Mouse (Mus musculus): ENCODE measurements at regions not wholly inside any gene's neighbourhood (a gene's known extent, or its start where the extent isn't known, plus 50 kb on each side); places are given as distances from the start of the nearest gene placed in this dataset.

GRCm38 (mm10) chr13:112173973-112174372 is 114.3 kb upstream of the Ankrd55 start:
- Histone ChIP-seq H3K4me3 (no peak overlapping the region), H3K27ac (no peak overlapping the region)
- no peak for TF ChIP-seq CTCF (IDR thresholded peaks at IDR 0.05)
- DNase-seq (ENCODE audit: extremely low spot score in 1 of 2, low spot score in 2 of 2): no peak
- intact Hi-C loops (cut with DNase I): no loop called here

DNA sequence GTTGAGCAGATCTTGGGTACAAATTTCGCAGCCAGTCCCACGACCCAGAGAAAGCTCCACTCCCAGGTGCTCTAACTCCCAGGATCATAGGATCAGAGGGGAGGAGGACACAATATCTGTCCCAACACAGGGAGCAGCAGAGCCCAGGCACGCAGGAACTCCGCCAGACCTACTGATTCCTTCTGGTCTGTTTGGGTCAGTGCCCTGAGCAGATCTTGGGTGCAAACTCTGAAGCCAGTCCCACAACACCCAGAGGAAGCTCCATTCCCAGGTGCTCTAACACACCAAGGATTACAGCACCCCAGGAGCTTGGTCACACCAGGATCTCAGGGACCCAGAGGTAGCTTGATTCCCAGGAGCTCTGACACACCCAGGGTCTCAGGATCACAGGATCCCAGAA is 110.2 kb upstream of the Ankrd55 start:
- TF ChIP-seq CTCF (IDR thresholded peaks at IDR 0.05): no peak
- H3K27ac ChIP-seq: no peak overlapping the region
- DNase-seq (ENCODE audit: extremely low spot score in 1 of 2, low spot score in 2 of 2): no peak
- no peak overlapping the region for H3K4me3 ChIP-seq
- intact Hi-C loops (cut with DNase I): no loop called here

GRCm38 (mm10) chr13:112183996-112184395 is 104.3 kb upstream of the Ankrd55 start:
- H3K4me3 ChIP-seq: no peak overlapping the region
- intact Hi-C loops (cut with DNase I): no loop called here
- no peak for TF ChIP-seq CTCF (IDR thresholded peaks at IDR 0.05)
- H3K27ac ChIP-seq: no peak overlapping the region
- DNase-seq (ENCODE audit: extremely low spot score in 1 of 2, low spot score in 2 of 2): no peak

DNA sequence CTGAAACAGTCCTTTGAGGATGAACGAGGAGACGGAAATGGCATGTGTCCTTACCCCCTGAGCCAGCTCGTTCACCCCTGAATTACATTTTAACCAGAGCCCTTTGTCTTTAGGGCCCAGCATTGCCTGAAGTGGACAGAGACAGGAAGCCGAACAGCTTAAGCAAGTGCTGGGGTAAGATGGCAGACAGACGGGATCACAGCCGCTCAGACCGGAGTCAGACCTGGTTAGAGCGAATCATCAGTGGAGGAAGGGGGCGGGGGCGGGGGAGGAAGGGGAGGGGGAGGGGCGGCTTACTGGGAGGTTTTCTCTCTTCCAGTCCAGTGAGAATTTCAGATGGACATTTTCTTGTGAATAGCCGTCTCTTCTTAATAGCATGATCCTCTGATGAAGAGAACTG is 103.1 kb upstream of the Ankrd55 start:
- no peak overlapping the region for H3K27ac ChIP-seq
- no peak for DNase-seq (ENCODE audit: extremely low spot score in 1 of 2, low spot score in 2 of 2)
- H3K4me3 ChIP-seq: no peak overlapping the region
- TF ChIP-seq CTCF (IDR thresholded peaks at IDR 0.05): no peak
- intact Hi-C loops (cut with DNase I): loop anchor here (5.0 kb wide), 1 partner anchor 278 kb away; no protein-coding TSS in a partner anchor

- Histone ChIP-seq H3K27ac (no peak overlapping the region), H3K4me3 (no peak overlapping the region)
- TF ChIP-seq CTCF (IDR thresholded peaks at IDR 0.05): no peak
- intact Hi-C loops (cut with DNase I): loop anchor here (5.0 kb wide), 1 partner anchor 280 kb away; no protein-coding TSS in a partner anchor
- peak; percentile 20 to 25 for DNase-seq (ENCODE audit: extremely low spot score in 1 of 2, low spot score in 2 of 2)
Observed at GRCm38 (mm10) chr13:112187226-112187625, 101.0 kb upstream of the Ankrd55 start.

- intact Hi-C loops (cut with DNase I): loop anchor here (5.0 kb wide), 1 partner anchor 281 kb away; no protein-coding TSS in a partner anchor
- TF ChIP-seq CTCF (IDR thresholded peaks at IDR 0.05): no peak
Observed at GRCm38 (mm10) chr13:112188313-112188712, 99.9 kb upstream of the Ankrd55 start.

DNA sequence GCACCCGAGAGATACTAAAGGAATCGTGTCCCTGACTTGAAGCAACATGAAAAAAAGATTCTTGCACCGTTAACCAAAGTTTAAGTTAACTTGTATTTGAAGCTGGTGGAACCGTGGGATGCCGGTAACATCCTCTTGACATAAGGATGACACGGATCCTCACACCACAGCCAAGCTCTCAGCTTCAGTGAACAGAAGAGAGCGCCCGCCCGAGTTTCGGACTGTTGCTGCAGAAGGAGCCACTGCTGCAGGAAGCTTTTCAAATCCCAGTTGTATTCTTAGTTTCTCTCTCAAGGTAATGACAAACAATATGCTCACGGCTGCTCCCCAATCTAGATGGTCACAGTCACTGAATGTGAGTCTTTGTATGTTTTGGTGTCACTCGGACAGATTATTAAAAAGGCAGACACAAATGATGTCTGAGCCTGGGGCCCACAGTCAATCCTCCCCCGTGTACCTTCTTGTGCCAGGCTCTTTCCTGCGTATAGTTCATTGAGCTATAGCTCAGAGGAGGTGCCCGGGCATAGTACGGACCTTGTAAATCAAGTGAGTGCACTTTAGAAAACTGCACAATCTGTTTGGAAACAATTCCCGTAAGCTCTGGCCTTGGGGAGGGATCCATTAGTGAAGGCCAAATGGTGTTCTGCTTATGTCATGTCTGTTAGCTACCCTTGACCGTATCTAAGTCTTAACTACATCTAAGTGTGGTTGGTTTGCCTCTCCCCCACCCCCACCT is 99.3 kb upstream of the Ankrd55 start:
- intact Hi-C loops (cut with DNase I): loop anchor here (5.0 kb wide), 1 partner anchor 282 kb away; no protein-coding TSS in a partner anchor
- no peak overlapping the region for H3K4me3 ChIP-seq
- no peak for DNase-seq (ENCODE audit: extremely low spot score in 1 of 2, low spot score in 2 of 2)
- no peak overlapping the region for H3K27ac ChIP-seq
- no peak for TF ChIP-seq CTCF (IDR thresholded peaks at IDR 0.05)

More at GRCm38 (mm10) chr13:112188313-112188712, 99.9 kb upstream of the Ankrd55 start:
- no peak overlapping the region for H3K4me3 ChIP-seq
- DNase-seq (ENCODE audit: extremely low spot score in 1 of 2, low spot score in 2 of 2): no peak
- H3K27ac ChIP-seq: no peak overlapping the region

DNA sequence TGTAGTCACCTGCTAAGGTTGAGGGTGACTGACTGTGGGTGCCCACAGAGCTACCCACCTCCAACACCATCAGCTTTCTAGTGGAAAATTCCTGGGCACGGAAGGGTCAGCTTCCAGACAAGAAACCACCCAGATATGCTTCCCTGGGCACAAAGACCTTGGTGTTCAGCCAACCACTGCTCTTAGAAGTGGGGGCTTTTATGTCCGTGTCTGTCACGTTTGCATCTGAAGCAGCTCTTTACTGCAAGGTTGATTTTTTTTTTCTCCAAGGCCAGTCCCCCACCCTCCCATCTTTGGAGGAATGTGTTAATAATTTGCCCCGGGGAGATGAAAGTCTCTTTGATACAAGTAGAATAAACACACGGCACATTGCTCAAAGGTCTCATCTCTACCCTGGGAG is 98.6 kb upstream of the Ankrd55 start:
- DNase-seq (ENCODE audit: extremely low spot score in 1 of 2, low spot score in 2 of 2): no peak
- intact Hi-C loops (cut with DNase I): loop anchor here (5.0 kb wide), 1 partner anchor 282 kb away; no protein-coding TSS in a partner anchor
- Histone ChIP-seq H3K27ac (no peak overlapping the region), H3K4me3 (no peak overlapping the region)
- TF ChIP-seq CTCF (IDR thresholded peaks at IDR 0.05): no peak

DNA sequence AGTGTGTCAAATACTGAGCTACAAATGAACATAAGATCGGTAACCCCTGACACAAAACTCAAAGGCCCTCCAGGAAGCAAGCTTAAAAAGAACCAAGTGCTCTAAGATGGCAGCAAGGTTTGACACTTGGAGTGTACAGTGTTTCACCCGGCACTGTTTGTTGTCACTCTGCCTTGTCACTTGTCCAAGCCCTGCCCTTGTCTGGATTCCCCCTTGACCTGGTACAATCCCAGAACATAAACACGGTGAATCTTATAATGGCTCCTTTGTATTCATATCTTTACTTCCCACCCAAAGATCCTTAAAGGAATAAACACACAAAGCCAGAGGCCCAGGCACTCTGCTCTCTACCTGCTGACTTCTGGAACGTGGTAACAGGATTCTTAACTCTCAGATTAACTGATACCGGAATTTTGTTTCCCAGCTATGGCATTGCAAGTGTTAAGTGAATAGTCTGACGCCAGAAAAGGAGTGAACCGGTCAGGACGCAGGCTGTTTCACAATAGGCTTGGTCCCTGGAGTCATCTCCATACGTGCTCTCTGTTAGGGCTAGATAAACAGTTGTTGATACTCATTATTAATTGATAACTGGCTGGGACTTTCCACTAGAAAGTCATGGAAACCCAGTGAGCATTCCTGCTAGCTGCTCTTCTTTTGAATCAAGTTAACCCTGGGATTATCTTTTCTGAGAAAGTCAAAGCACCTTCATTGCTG is 95.9 kb upstream of the Ankrd55 start:
- no peak overlapping the region for H3K4me3 ChIP-seq
- TF ChIP-seq CTCF (IDR thresholded peaks at IDR 0.05): no peak
- H3K27ac ChIP-seq: no peak overlapping the region
- no peak for DNase-seq (ENCODE audit: extremely low spot score in 1 of 2, low spot score in 2 of 2)
- intact Hi-C loops (cut with DNase I): no loop called here

DNA sequence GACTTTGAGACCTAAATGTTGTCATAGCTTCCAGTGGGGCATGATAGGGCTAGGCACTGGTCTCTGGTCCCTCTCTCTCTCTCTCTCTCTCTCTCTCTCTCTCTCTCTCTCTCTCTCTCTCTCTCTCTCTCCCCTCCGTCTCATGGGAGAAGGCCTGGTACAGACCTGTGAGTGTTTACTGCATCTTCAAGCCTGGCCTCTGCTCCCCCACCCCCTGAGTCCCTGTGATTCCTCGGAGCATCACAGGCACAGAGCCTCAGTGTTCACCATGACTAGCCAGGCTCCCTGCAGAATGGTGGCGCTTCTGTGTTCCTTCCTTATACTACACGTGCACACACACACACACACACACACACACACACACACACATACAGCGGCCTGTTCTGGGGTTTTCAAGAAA is 94.6 kb upstream of the Ankrd55 start:
- Histone ChIP-seq H3K27ac (no peak overlapping the region), H3K4me3 (no peak overlapping the region)
- no peak for DNase-seq (ENCODE audit: extremely low spot score in 1 of 2, low spot score in 2 of 2)
- intact Hi-C loops (cut with DNase I): no loop called here
- no peak for TF ChIP-seq CTCF (IDR thresholded peaks at IDR 0.05)

GRCm38 (mm10) chr13:112194991-112195390 is 93.3 kb upstream of the Ankrd55 start:
- TF ChIP-seq CTCF (IDR thresholded peaks at IDR 0.05): no peak
- intact Hi-C loops (cut with DNase I): loop anchor here (5.0 kb wide), 2 partner anchors 388 to 408 kb away; partner anchors contain the start of gene Map3k1
- H3K27ac ChIP-seq: no peak overlapping the region
- no peak for DNase-seq (ENCODE audit: extremely low spot score in 1 of 2, low spot score in 2 of 2)
- H3K4me3 ChIP-seq: no peak overlapping the region

GRCm38 (mm10) chr13:112196789-112197188 is 91.5 kb upstream of the Ankrd55 start:
- Histone ChIP-seq H3K4me3 (no peak overlapping the region), H3K27ac (no peak overlapping the region)
- peak; percentile 70 for TF ChIP-seq CTCF (IDR thresholded peaks at IDR 0.05)
- DNase-seq (ENCODE audit: extremely low spot score in 1 of 2, low spot score in 2 of 2): peak; percentile 20 to 52
- intact Hi-C loops (cut with DNase I): loop anchor here (5.0 kb wide), 2 partner anchors 389 to 409 kb away; partner anchors contain the start of gene Map3k1
